Mouse (Mus musculus) CH12.LX (cell line): ENCODE measurements around the gene Zfp787. TPM values are rescaled to one million over a fixed set of nuclear protein-coding genes. Genes with fewer than 3 reads are reported as not detected.

Source experiments
- DNase-seq: peaks from one replicate; pipeline ENCODE4 v3.0.0-alpha.2; 2013; ENCODE audit errors: extremely low read depth
- H3K27ac ChIP-seq: 2 replicates; pipeline ENCODE4 v1.5.1; 2012; ENCODE audit warnings: low read depth, mild to moderate bottlenecking, control low read depth, moderate library complexity; ENCODE audit not compliant: insufficient read depth
- H3K27me3 ChIP-seq: replicated peaks from 2 replicates; pipeline ENCODE3; 2012; ENCODE audit warnings: inconsistent platforms
- H3K36me3 ChIP-seq, 2 experiments: replicated peaks in 1 of 2; 2 replicates each; pipeline versions ENCODE3 to v1.6.1; 2012; ENCODE audit warnings: inconsistent platforms in 1 of 2, low read length in 1 of 2, mild to moderate bottlenecking in 1 of 2, mixed read lengths in 1 of 2, moderate library complexity in 1 of 2; ENCODE audit not compliant: control insufficient read depth in 1 of 2, insufficient read depth in 1 of 2
- H3K4me1 ChIP-seq, 2 experiments: 2 replicates each; pipeline ENCODE4 v1.6.1; 2012; ENCODE audit warnings: inconsistent platforms in 1 of 2, moderate library complexity in 1 of 2; ENCODE audit not compliant: insufficient read depth in 2 of 2, control insufficient read depth in 1 of 2
- H3K4me2 ChIP-seq: 2 replicates; pipeline ENCODE4 v1.6.1; 2012; ENCODE audit warnings: low read depth, mild to moderate bottlenecking, control low read depth; ENCODE audit not compliant: poor library complexity, insufficient read depth, severe bottlenecking
- H3K4me3 ChIP-seq, 3 experiments: fragments of 150-350 bp in 1 of 3; sonication (generic) in 1 of 3; replicated peaks in 1 of 3; 2 replicates each; pipeline versions ENCODE3 to v1.5.1; 2011 to 2012; ENCODE audit warnings: low read depth in 2 of 3, low read length in 2 of 3, mild to moderate bottlenecking in 2 of 3, moderate library complexity in 2 of 3, control low read depth in 1 of 3, improper control_type of control experiment in 1 of 3, inconsistent platforms in 1 of 3, mixed read lengths in 1 of 3; ENCODE audit not compliant: poor library complexity in 1 of 3
- H3K79me2 ChIP-seq: replicated peaks from 2 replicates; pipeline ENCODE4 v1.6.1; 2012; ENCODE audit warnings: mild to moderate bottlenecking, moderate library complexity; ENCODE audit not compliant: control insufficient read depth, poor library complexity, insufficient read depth, severe bottlenecking; ENCODE audit errors: extremely low read depth
- H3K9ac ChIP-seq: 2 replicates; pipeline ENCODE4 v1.6.1; 2012; ENCODE audit warnings: low read depth, mild to moderate bottlenecking, control low read depth, moderate library complexity; ENCODE audit not compliant: insufficient read depth
- H3K9me3 ChIP-seq: replicated peaks from 2 replicates; pipeline ENCODE3; 2012; ENCODE audit warnings: low read length, inconsistent platforms, mixed read lengths
- CHD1 ChIP-seq: IDR thresholded peaks from 2 replicates; pipeline ENCODE4 v1.6.1; 2012; ENCODE audit warnings: low read depth, low read length, improper control_type of control experiment, inconsistent platforms
- CTCF ChIP-seq, 2 experiments: IDR thresholded peaks in 1 of 2; conservative IDR thresholded peaks in 1 of 2; 2 replicates each; pipeline ENCODE4 v1.5.1; 2011 to 2012; ENCODE audit warnings: low read depth in 2 of 2, low read length in 2 of 2, improper control_type of control experiment in 1 of 2, inconsistent platforms in 1 of 2, mild to moderate bottlenecking in 1 of 2, moderate library complexity in 1 of 2
- KAT2A ChIP-seq: IDR thresholded peaks from 2 replicates; pipeline ENCODE4 v1.6.1; 2012; ENCODE audit warnings: low read length, improper control_type of control experiment, inconsistent platforms; ENCODE audit not compliant: insufficient replicate concordance
- MAFK ChIP-seq: IDR thresholded peaks from 2 replicates; pipeline ENCODE4 v1.6.1; 2011; ENCODE audit warnings: low read length, improper control_type of control experiment; ENCODE audit not compliant: insufficient replicate concordance
- MXI1 ChIP-seq: IDR thresholded peaks from 2 replicates; pipeline ENCODE4 v1.6.1; 2011; ENCODE audit warnings: mild to moderate bottlenecking, low read depth, low read length, improper control_type of control experiment
- NRF1 ChIP-seq: IDR thresholded peaks from 2 replicates; pipeline ENCODE4 v1.6.1; 2014; ENCODE audit warnings: low read depth, mild to moderate bottlenecking, inconsistent platforms, low read length, improper control_type of control experiment, moderate library complexity
- POLR2A ChIP-seq: IDR thresholded peaks from 2 replicates; pipeline ENCODE4 v1.6.1; 2011; ENCODE audit warnings: low read depth, mild to moderate bottlenecking, improper control_type of control experiment, low read length
- POLR2AphosphoS2 ChIP-seq: IDR thresholded peaks from 2 replicates; pipeline ENCODE4 v1.6.1; 2011; ENCODE audit warnings: low read depth, low read length, improper control_type of control experiment
- RCOR1 ChIP-seq: conservative IDR thresholded peaks from 2 replicates; pipeline ENCODE4 v1.6.1; 2012; ENCODE audit warnings: low read depth, mild to moderate bottlenecking, inconsistent platforms, low read length, improper control_type of control experiment
- SIN3A ChIP-seq: IDR thresholded peaks from 2 replicates; pipeline ENCODE4 v1.6.1; 2012; ENCODE audit warnings: low read length, improper control_type of control experiment, inconsistent platforms
- SMC3 ChIP-seq: IDR thresholded peaks from 2 replicates; pipeline ENCODE4 v1.6.1; 2011; ENCODE audit warnings: low read depth, low read length, improper control_type of control experiment
- TBP ChIP-seq: conservative IDR thresholded peaks from 2 replicates; pipeline ENCODE4 v1.6.1; 2011; ENCODE audit warnings: low read depth, low read length, improper control_type of control experiment
- USF2 ChIP-seq: conservative IDR thresholded peaks from 2 replicates; pipeline ENCODE4 v1.6.1; 2011; ENCODE audit warnings: low read depth, low read length, improper control_type of control experiment
- dilution Hi-C: fragments of 300-500 bp; cut with MboI; formaldehyde crosslinking; loops from 2 replicates; pipeline ENCODE4 v1.14.3; 2020; ENCODE audit warnings: low sequenced_read_pairs; ENCODE audit not compliant: extremely low pct_unique_long_range_greater_than_20kb, extremely low pct_ligation_motif_present
- in situ Hi-C: fragments of 300-500 bp; cut with MboI; formaldehyde crosslinking; loops from 3 replicates; pipeline ENCODE4 v1.14.3; 2019; ENCODE audit warnings: low sequenced_read_pairs, low pct_ligation_motif_present, low pct_unique_long_range_greater_than_20kb, mixed read lengths
- polyA plus RNA-seq: library from polyadenylated mRNA; unstranded; fragments of >175 nt; gene quantifications from 2 replicates; pipeline ENCODE4 v1.2.1, GENCODE M21; 2012; ENCODE audit warnings: low read depth; ENCODE audit not compliant: insufficient read length
- total RNA-seq, 2 experiments: library from RNA; depleted of rRNA; stranded (reverse); fragments of 300-350 nt in 1 of 2; fragments of >200 nt in 1 of 2; gene quantifications; 2 replicates each; pipeline ENCODE4 v1.2.3; 2012 to 2014

The Zfp787 gene
- total and polyA plus RNA-seq, 3 experiments: 19.0 to 28.3 (median 22.1) TPM

- peaks cover 0 to 4% of the 10 kb centered on the region in 2 experiments; a peak in 1 of 4 replicates for H3K4me1 ChIP-seq
- no peak overlapping the region for H3K27ac ChIP-seq
- no peak overlapping the region for H3K9ac ChIP-seq
- H3K4me2 ChIP-seq: no peak overlapping the region
- in situ Hi-C loops (no loop called here), dilution Hi-C loops (no loop called here)
- peaks cover 31 to 89% of the 10 kb centered on the region in 2 experiments for H3K36me3 ChIP-seq
- H3K9me3 ChIP-seq: no peaks in the 10 kb centered on the region
- H3K4me3 ChIP-seq: no peak overlapping the region
- no peak for DNase-seq
- H3K79me2 ChIP-seq: no peaks in the 10 kb centered on the region
- TF ChIP-seq SMC3 (peak; percentile 10; the same call in 1 of the 2 replicates), CTCF (conservative IDR thresholded peaks at IDR 0.05 in 1 of 2, IDR thresholded peaks at IDR 0.05 in 1 of 2; ENCODE audit: low read depth in 2 of 2, low read length in 2 of 2) (peak in 1 of 2 experiments; percentile 27; a peak in 2 of 4 replicates), CHD1 (no peak)
- no peaks in the 10 kb centered on the region for H3K27me3 ChIP-seq
Measured at GRCm38 (mm10) chr7:6136497-6136896, 19.3 kb downstream of the Zfp787 start.

GRCm38 (mm10) chr7:6132646-6133045, 23.2 kb downstream of the Zfp787 start:
- in situ Hi-C loops: no loop called here
- DNase-seq: no peak
- H3K9ac ChIP-seq: no peak overlapping the region
- no peak overlapping the region for H3K27ac ChIP-seq
- TF ChIP-seq SIN3A (no peak), TBP (no peak), USF2 (no peak), MAFK (no peak), RCOR1 (no peak), SMC3 (no peak), MXI1 (no peak), CHD1 (no peak), KAT2A (no peak)
- TF ChIP-seq, all 38 proteins: peak for 0
- H3K79me2 ChIP-seq: no peaks in the 10 kb centered on the region
- dilution Hi-C loops: no loop called here
- H3K4me2 ChIP-seq: no peak overlapping the region
- H3K36me3 ChIP-seq: peaks cover 29 to 71% of the 10 kb centered on the region in 2 experiments
- 0 out of 4 replicates have a peak, but pooled peaks cover 0 to 3% of the 10 kb centered on the region in 2 experiments for H3K4me1 ChIP-seq
- H3K4me3 ChIP-seq: no peak overlapping the region
- no peaks in the 10 kb centered on the region for H3K9me3 ChIP-seq
- H3K27me3 ChIP-seq: no peaks in the 10 kb centered on the region

DNA sequence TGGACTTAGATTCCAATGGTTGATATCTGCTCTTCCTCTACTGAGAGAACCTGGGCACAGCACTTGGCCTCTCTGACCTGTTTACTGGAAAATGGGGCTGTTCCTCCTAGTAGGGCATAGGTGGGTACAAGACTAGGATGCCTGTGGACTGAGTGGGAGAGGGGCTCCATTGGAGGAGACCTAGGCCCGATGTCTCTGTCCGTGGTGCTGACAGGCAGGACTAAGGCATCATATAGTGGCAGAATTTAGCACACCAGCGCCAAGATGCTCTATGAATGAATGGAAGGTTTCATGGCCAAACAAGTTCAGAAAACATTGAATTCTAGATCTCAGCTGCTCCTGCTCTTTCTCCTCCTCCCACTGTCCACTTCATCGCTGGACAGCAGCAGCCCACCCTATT, 25.5 kb downstream of the Zfp787 start:
- Histone ChIP-seq H3K9ac (no peak overlapping the region), H3K4me2 (no peak overlapping the region), H3K36me3 (peaks cover 24 to 51% of the 10 kb centered on the region in 2 experiments), H3K27ac (no peak overlapping the region), H3K79me2 (no peaks in the 10 kb centered on the region), H3K4me1 (0 out of 4 replicates have a peak, but pooled peaks cover 0 to 3% of the 10 kb centered on the region in 2 experiments), H3K4me3 (no peak overlapping the region), H3K9me3 (no peaks in the 10 kb centered on the region), H3K27me3 (no peaks in the 10 kb centered on the region)
- DNase-seq: no peak
- in situ Hi-C loops: no loop called here
- dilution Hi-C loops: no loop called here
- TF ChIP-seq POLR2A (no peak), NRF1 (no peak), POLR2AphosphoS2 (0 out of 2 replicates have a peak, but pooled peaks have one; percentile 4)
